ENCODE assay signal across 9 mouse cellular contexts in genomic region chr8:120898008-120898407, GRCm38 (mm10).
DNase-seq lines count a peak whose midpoint lies in the region; ATAC-seq and TF ChIP-seq lines count a peak whose summit lies in the region.
"Had no signal": no experiment of that assay in that cellular context is flagged by ENCODE, and none has a peak within 500 bp of the region (broad histone marks: within the 10 kb centered on the region; RNA-seq: fewer than 3 reads in every experiment).

No protein-coding gene starts in this region.

- ATAC-seq in heart, embryonic 11.5 days (replicated peaks; ENCODE audit: insufficient number of reproducible peaks, low FRiP score, low TSS enrichment), result no peak
- ATAC-seq in limb, embryonic 11.5 days (ENCODE audit: insufficient number of reproducible peaks, low FRiP score, low TSS enrichment, low read depth), result no peak
- ATAC-seq in midbrain, embryonic 16.5 days, result no peak

- no peak overlapping the region for H3K27ac ChIP-seq in heart, embryonic 11.5 days (ENCODE audit: low read depth, low read length)
- no peak overlapping the region for H3K27ac ChIP-seq in limb, embryonic 11.5 days (replicated peaks; ENCODE audit: low read depth, low read length)
- H3K27ac ChIP-seq in spleen, adult 2 months (ENCODE audit: insufficient read depth, low read length), result no peak overlapping the region
- no peak overlapping the region for H3K27ac ChIP-seq in midbrain, embryonic 16.5 days (ENCODE audit: low read length)
- H3K27ac ChIP-seq: embryonic facial prominence, embryonic 12.5 days had no signal

- H3K4me3 ChIP-seq in heart, embryonic 11.5 days (ENCODE audit: low read depth, low read length), result no peak overlapping the region
- H3K4me3 ChIP-seq in limb, embryonic 11.5 days (ENCODE audit: low read depth, low read length), result no peak overlapping the region
- no peak overlapping the region for H3K4me3 ChIP-seq in spleen, adult 2 months (ENCODE audit: extremely low read depth, insufficient read depth, insufficient read length)
- no peak overlapping the region for H3K4me3 ChIP-seq in midbrain, embryonic 16.5 days (ENCODE audit: low read depth, low read length)
- H3K4me3 ChIP-seq: embryonic facial prominence, embryonic 12.5 days had no signal

- peak; percentile 18 to 53 for DNase-seq in heart, adult 18-20 months
- DNase-seq in 3T3-L1 (ENCODE audit: low read depth, low spot score), result peak; percentile 51
- DNase-seq in Muller cell, postnatal 12 days (ENCODE audit: inconsistent ontology term), result peak; percentile 45
- DNase-seq in forelimb bud, embryonic 11.5 days (ENCODE audit: low read depth, low spot score), result peak; percentile 71
- DNase-seq in limb, embryonic 11.5 days (ENCODE audit: low spot score), result peak; percentile 85
- DNase-seq in spleen, adult 2 months (ENCODE audit: low read depth in 1 of 2, low spot score in 2 of 2), result no peak

- WGBS in heart, embryonic 11.5 days (ENCODE audit: insufficient replicate concordance), result 53% methylated on average over 4 of the region's 4 CpGs
- 65% methylated on average over 4 of the region's 4 CpGs for WGBS in limb, embryonic 11.5 days
- 58% methylated on average over 4 of the region's 4 CpGs for WGBS in spleen, adult 2 months
- WGBS in midbrain, embryonic 16.5 days, result 57% methylated on average over 4 of the region's 4 CpGs

- peak; percentile 41; the same call in 1 of the 2 replicates for TF ChIP-seq CTCF in spleen, adult 2 months (IDR thresholded peaks at IDR 0.05; ENCODE audit: extremely low read depth, insufficient read depth, insufficient read length, insufficient replicate concordance)

- peaks cover 59% of the 10 kb centered on the region for H3K27me3 ChIP-seq in heart, embryonic 11.5 days (ENCODE audit: control insufficient read depth, insufficient read depth, low read length)
- peaks cover 59% of the 10 kb centered on the region for H3K27me3 ChIP-seq in limb, embryonic 11.5 days (ENCODE audit: control insufficient read depth, insufficient read depth, low read length)
- peaks cover 3% of the 10 kb centered on the region; the same call in 1 of the 2 replicates for H3K27me3 ChIP-seq in spleen, adult 2 months (ENCODE audit: control insufficient read depth, insufficient read depth, low read length)
- peaks cover 22% of the 10 kb centered on the region for H3K27me3 ChIP-seq in midbrain, embryonic 16.5 days (ENCODE audit: control insufficient read depth, insufficient read depth, low read depth, low read length)

- TF ChIP-seq POLR2A in spleen, adult 2 months (IDR thresholded peaks at IDR 0.05; ENCODE audit: low read depth, low read length), result no peak

- no peaks in the 10 kb centered on the region for H3K36me3 ChIP-seq in heart, embryonic 11.5 days (ENCODE audit: control insufficient read depth, insufficient read depth, low read length)
- H3K36me3 ChIP-seq in limb, embryonic 11.5 days (ENCODE audit: control insufficient read depth, insufficient read depth, low read length), result no peaks in the 10 kb centered on the region
- no peaks in the 10 kb centered on the region for H3K36me3 ChIP-seq in spleen, adult 2 months (ENCODE audit: control insufficient read depth, insufficient read depth, low read length)
- H3K36me3 ChIP-seq in midbrain, embryonic 16.5 days (ENCODE audit: control insufficient read depth, insufficient read depth, low read length), result no peaks in the 10 kb centered on the region
- H3K36me3 ChIP-seq: embryonic facial prominence, embryonic 12.5 days had no signal

- no peaks in the 10 kb centered on the region for H3K9me3 ChIP-seq in heart, embryonic 11.5 days (replicated peaks; ENCODE audit: control insufficient read depth, low read length)
- H3K9me3 ChIP-seq in limb, embryonic 11.5 days (ENCODE audit: control insufficient read depth, low read length), result 0 out of 2 replicates have a peak, but pooled peaks cover 3% of the 10 kb centered on the region
- no peaks in the 10 kb centered on the region for H3K9me3 ChIP-seq in midbrain, embryonic 16.5 days (replicated peaks; ENCODE audit: control insufficient read depth, low read length, poor library complexity, severe bottlenecking)
- H3K9me3 ChIP-seq: embryonic facial prominence, embryonic 12.5 days had no signal

- H3K4me2 ChIP-seq in heart, embryonic 11.5 days, result no peak overlapping the region
- no peak overlapping the region for H3K4me2 ChIP-seq in limb, embryonic 11.5 days (ENCODE audit: low read depth, severe bottlenecking)
- no peak overlapping the region for H3K4me2 ChIP-seq in midbrain, embryonic 16.5 days (ENCODE audit: low read length)
- H3K4me2 ChIP-seq: embryonic facial prominence, embryonic 12.5 days had no signal

- H3K4me1 ChIP-seq in heart, embryonic 11.5 days (ENCODE audit: control insufficient read depth, insufficient read depth, low read length), result peaks cover 31% of the 10 kb centered on the region
- peaks cover 28% of the 10 kb centered on the region for H3K4me1 ChIP-seq in limb, embryonic 11.5 days (ENCODE audit: control insufficient read depth, insufficient read depth, low read length)
- no peaks in the 10 kb centered on the region for H3K4me1 ChIP-seq in spleen, adult 2 months (ENCODE audit: control insufficient read depth, insufficient read depth, insufficient read length)
- no peaks in the 10 kb centered on the region; the same call in 1 of the 2 replicates for H3K4me1 ChIP-seq in midbrain, embryonic 16.5 days (ENCODE audit: control insufficient read depth, insufficient read depth, low read length)

- H3K9ac ChIP-seq in heart, embryonic 11.5 days (ENCODE audit: low read depth, low read length), result no peak overlapping the region
- no peak overlapping the region for H3K9ac ChIP-seq in limb, embryonic 11.5 days (ENCODE audit: low read length)
- H3K9ac ChIP-seq in midbrain, embryonic 16.5 days (ENCODE audit: low read depth, low read length), result no peak overlapping the region
- H3K9ac ChIP-seq: embryonic facial prominence, embryonic 12.5 days had no signal

Comparison
In these comparisons a context has a peak if more than half of its experiments do, and no peak if none do; other contexts are left out.
1. DNase-seq: peak in heart, adult 18-20 months (2 of 2), 3T3-L1 (single experiment), Muller cell, postnatal 12 days (single experiment), forelimb bud, embryonic 11.5 days (single experiment) and limb, embryonic 11.5 days (single experiment); none in spleen, adult 2 months (0 of 2).